Mouse (Mus musculus) cortical plate, adult 2 months (tissue): ENCODE results near the gene Anks1b.

ENCODE experiments used
- CTCF ChIP-seq: fragments of 200-500 bp; IDR thresholded peaks from 2 replicates; pipeline ENCODE4 v1.5.1; 2011; ENCODE audit warnings: mild to moderate bottlenecking, control low read depth, low read length; ENCODE audit not compliant: insufficient read depth; ENCODE audit errors: extremely low read depth
- POLR2A ChIP-seq: fragments of 200-500 bp; IDR thresholded peaks from 2 replicates; pipeline ENCODE4 v1.6.1; 2011; ENCODE audit warnings: mild to moderate bottlenecking, low read length, control low read depth; ENCODE audit not compliant: insufficient read depth; ENCODE audit errors: extremely low read depth

- TF ChIP-seq CTCF (no peak), POLR2A (no peak)
Observed at GRCm38 (mm10) chr10:90307931-90308555, 434.7 kb downstream of the Anks1b start.
